Mouse (Mus musculus): ENCODE results near the gene Rplp2. TPM values are rescaled to one million over a fixed set of nuclear protein-coding genes. Genes with fewer than 3 reads are reported as not detected.
"Not testable (repeated sequence)": the region's sequence is repeated elsewhere in the genome, so short reads cannot be mapped to it uniquely, and the experiment has no call there.

Rplp2 gene
- total RNA-seq (2014; fragmentation: Nextera tagmentation) = 2,601 and 5,139 TPM in 2 replicates
- 2,496 and 4,245 TPM in 2 replicates for total RNA-seq (2017)

GRCm38 (mm10) chr7:141447110-141447991, at the start of gene Rplp2:
Gene Rplp2 (plus strand): TSS chr7:141447370.
- ATAC-seq (replicated peaks; ENCODE audit: poor library complexity, severe bottlenecking) = peak; percentile 79

GRCm38 (mm10) chr7:141403305-141403704, 43.9 kb upstream of the Rplp2 start:
- ATAC-seq (replicated peaks; ENCODE audit: poor library complexity, severe bottlenecking) = peak; percentile 93

GRCm38 (mm10) chr7:141405466-141405865, 41.7 kb upstream of the Rplp2 start:
- ATAC-seq (replicated peaks; ENCODE audit: poor library complexity, severe bottlenecking) = no peak

GRCm38 (mm10) chr7:141407670-141408069, 39.5 kb upstream of the Rplp2 start:
- not testable (repeated sequence) for ATAC-seq (replicated peaks; ENCODE audit: poor library complexity, severe bottlenecking)

- ATAC-seq (replicated peaks; ENCODE audit: poor library complexity, severe bottlenecking) = peak; percentile 88
Observed at GRCm38 (mm10) chr7:141408833-141409232, 38.3 kb upstream of the Rplp2 start.

- no peak for ATAC-seq (replicated peaks; ENCODE audit: poor library complexity, severe bottlenecking)
Observed at GRCm38 (mm10) chr7:141410631-141411030, 36.5 kb upstream of the Rplp2 start.

GRCm38 (mm10) chr7:141411667-141412066, 35.5 kb upstream of the Rplp2 start:
- ATAC-seq (replicated peaks; ENCODE audit: poor library complexity, severe bottlenecking) = no peak

- 0 out of 2 replicates have a peak, but pooled peaks have one; percentile 3 for ATAC-seq (replicated peaks; ENCODE audit: poor library complexity, severe bottlenecking)
Observed at GRCm38 (mm10) chr7:141413331-141413730, 33.8 kb upstream of the Rplp2 start.

GRCm38 (mm10) chr7:141413809-141414584, 33.2 kb upstream of the Rplp2 start, which contains the start of gene Gatd1:
Gene Gatd1 (minus strand): TSS chr7:141414136.
- ATAC-seq (replicated peaks; ENCODE audit: poor library complexity, severe bottlenecking) = peak; percentile 87

- no peak for ATAC-seq (replicated peaks; ENCODE audit: poor library complexity, severe bottlenecking)
Observed at GRCm38 (mm10) chr7:141416144-141416841, 30.9 kb upstream of the Rplp2 start.

GRCm38 (mm10) chr7:141417731-141418681, 29.2 kb upstream of the Rplp2 start:
- no peak for ATAC-seq (replicated peaks; ENCODE audit: poor library complexity, severe bottlenecking)

GRCm38 (mm10) chr7:141418970-141419369, 28.2 kb upstream of the Rplp2 start:
- ATAC-seq (replicated peaks; ENCODE audit: poor library complexity, severe bottlenecking) = peak; percentile 33; the same call in 1 of the 2 replicates

- ATAC-seq (replicated peaks; ENCODE audit: poor library complexity, severe bottlenecking) = no peak
Observed at GRCm38 (mm10) chr7:141420030-141420702, 27.0 kb upstream of the Rplp2 start.

- ATAC-seq (replicated peaks; ENCODE audit: poor library complexity, severe bottlenecking) = no peak
Observed at GRCm38 (mm10) chr7:141423811-141424210, 23.4 kb upstream of the Rplp2 start.

- ATAC-seq (replicated peaks; ENCODE audit: poor library complexity, severe bottlenecking) = no peak
Observed at GRCm38 (mm10) chr7:141426948-141427730, 20.0 kb upstream of the Rplp2 start.

GRCm38 (mm10) chr7:141428701-141429100, 18.5 kb upstream of the Rplp2 start:
- ATAC-seq (replicated peaks; ENCODE audit: poor library complexity, severe bottlenecking) = no peak

GRCm38 (mm10) chr7:141429310-141429709, 17.9 kb upstream of the Rplp2 start, which contains the start of gene Cend1:
Gene Cend1 (minus strand): TSS chr7:141429491.
- no peak for ATAC-seq (replicated peaks; ENCODE audit: poor library complexity, severe bottlenecking)
